Mouse (Mus musculus) left cerebral cortex, adult 8-10 months (tissue): ENCODE data around the gene Cltc. TPM values are rescaled to one million over a fixed set of nuclear protein-coding genes. Genes with fewer than 3 reads are reported as not detected.
"Not testable (repeated sequence)": the region's sequence is repeated elsewhere in the genome, so short reads cannot be mapped to it uniquely, and the experiment has no call there.

ENCODE experiments used
- DNase-seq, 2 experiments: peaks; one replicate each; pipeline ENCODE4 v3.0.0; 2022; ENCODE audit warnings: low spot score in 2 of 2
- total RNA-seq, 4 experiments: library from RNA; stranded (reverse); gene quantifications; 2 replicates each; pipeline ENCODE4 v1.2.4; 2022

Gene Cltc
- total RNA-seq, 4 experiments from 2014 or later = 529 to 551 (median 542) TPM

GRCm38 (mm10) chr11:86738956-86739355 lies 18.4 kb downstream of the Cltc start:
- DNase-seq = no peak

- not testable (repeated sequence) for DNase-seq
Observed at GRCm38 (mm10) chr11:86738308-86738707, 19.1 kb downstream of the Cltc start.

- no peak for DNase-seq
Observed at GRCm38 (mm10) chr11:86737301-86738000, 19.9 kb downstream of the Cltc start.

GRCm38 (mm10) chr11:86734993-86735392 lies 22.4 kb downstream of the Cltc start:
- no peak for DNase-seq

GRCm38 (mm10) chr11:86734241-86734939 lies 23.0 kb downstream of the Cltc start:
- no peak for DNase-seq

GRCm38 (mm10) chr11:86731443-86731842 lies 25.9 kb downstream of the Cltc start:
- DNase-seq = peak in 1 of 2 experiments; percentile 24

- DNase-seq = no peak
Observed at GRCm38 (mm10) chr11:86725607-86726006, 31.8 kb downstream of the Cltc start.

- no peak for DNase-seq
Observed at GRCm38 (mm10) chr11:86724982-86725381, 32.4 kb downstream of the Cltc start.

- DNase-seq = no peak
Observed at GRCm38 (mm10) chr11:86724004-86724403, 33.4 kb downstream of the Cltc start.

- no peak for DNase-seq
Observed at GRCm38 (mm10) chr11:86719390-86719789, 38.0 kb downstream of the Cltc start.

- DNase-seq = no peak
Observed at GRCm38 (mm10) chr11:86718369-86718768, 39.0 kb downstream of the Cltc start.

GRCm38 (mm10) chr11:86717306-86718065 lies 39.9 kb downstream of the Cltc start:
- no peak for DNase-seq

GRCm38 (mm10) chr11:86714606-86715005 lies 42.8 kb downstream of the Cltc start:
- no peak for DNase-seq

- no peak for DNase-seq
Observed at GRCm38 (mm10) chr11:86701151-86701550, 56.2 kb downstream of the Cltc start.

- no peak for DNase-seq
Observed at GRCm38 (mm10) chr11:86695461-86695860, 61.9 kb downstream of the Cltc start.

GRCm38 (mm10) chr11:86692546-86692945 lies 64.8 kb downstream of the Cltc start:
- DNase-seq = no peak

GRCm38 (mm10) chr11:86691956-86692355 lies 65.4 kb downstream of the Cltc start:
- no peak for DNase-seq

GRCm38 (mm10) chr11:86691482-86691881 lies 65.9 kb downstream of the Cltc start:
- no peak for DNase-seq

- no peak for DNase-seq
Observed at GRCm38 (mm10) chr11:86690383-86690782, 67.0 kb downstream of the Cltc start.

GRCm38 (mm10) chr11:86685366-86685765 lies 72.0 kb downstream of the Cltc start:
- no peak for DNase-seq

GRCm38 (mm10) chr11:86684126-86685012 lies 73.0 kb downstream of the Cltc start:
- DNase-seq = no peak
